Mouse (Mus musculus): ENCODE data around the gene Vcpkmt.
"Not testable (repeated sequence)": the region's sequence is repeated elsewhere in the genome, so short reads cannot be mapped to it uniquely, and the experiment has no call there.

DNA sequence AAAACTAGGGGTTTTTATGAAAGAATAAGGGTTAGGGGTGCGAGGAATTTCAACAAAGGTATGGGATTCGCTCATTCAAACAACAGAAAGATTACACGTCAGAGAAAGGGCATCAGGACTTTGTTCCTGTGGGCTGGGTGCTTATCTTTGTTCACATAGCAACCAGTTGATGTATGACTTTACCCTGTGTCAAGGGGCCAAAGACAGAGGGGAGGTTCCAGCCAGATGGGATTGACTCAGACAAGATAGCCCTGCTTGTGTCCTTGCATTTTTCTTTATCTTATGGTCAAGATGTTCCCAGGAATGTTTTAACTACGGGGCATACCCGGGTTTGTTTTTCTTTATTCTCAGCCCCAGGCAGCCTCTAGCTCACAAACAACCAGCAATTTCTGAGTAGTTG is 35.8 kb upstream of the Vcpkmt start:
- TF ChIP-seq CTCF, EP300 (IDR thresholded peaks at IDR 0.05; ENCODE audit: low read depth): not testable (repeated sequence)

Data from liver, postnatal 0 days (tissue).